Mouse (Mus musculus) bone marrow macrophage, adult 2 months (primary cell): Measurements from ENCODE around the gene Gm19426.

ENCODE experiments used
- CTCF ChIP-seq: IDR thresholded peaks from 2 replicates; pipeline ENCODE4 v1.5.1; 2012; ENCODE audit warnings: low read depth, mild to moderate bottlenecking, low read length, moderate library complexity
- POLR2A ChIP-seq: IDR thresholded peaks from 2 replicates; pipeline ENCODE4 v1.6.1; 2012; ENCODE audit warnings: mild to moderate bottlenecking, low read depth, low read length, borderline replicate concordance

GRCm38 (mm10) chr2:84734919-84735318 lies 8.5 kb downstream of the Gm19426 start:
- TF ChIP-seq POLR2A (no peak), CTCF (no peak)
